Mouse (Mus musculus): ENCODE data around the gene Trim72.
A peak's percentile ranks its signal among the peaks of the same experiment; 100 is the strongest.

Gene Trim72

DNA sequence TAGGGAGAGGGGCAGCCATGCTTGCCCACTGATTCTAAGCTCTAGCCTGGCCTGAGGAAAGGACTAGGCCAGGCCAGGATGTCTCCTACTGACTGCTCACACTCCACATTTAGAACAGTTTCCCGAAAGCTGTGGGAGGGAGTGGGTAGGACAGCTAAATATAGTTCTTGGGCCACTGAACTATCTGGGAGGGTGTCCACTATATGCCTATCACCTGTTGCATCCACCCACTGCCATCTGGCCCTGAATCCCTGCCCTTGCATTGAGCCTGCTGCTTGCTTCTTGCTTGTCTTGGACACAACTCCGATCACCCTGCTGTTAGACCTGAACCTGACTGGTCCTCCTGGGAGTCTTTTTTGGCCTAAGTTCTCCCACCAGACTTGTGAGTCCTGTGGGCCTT lies at the start of gene Trim72:
Gene Trim72 (plus strand): TSS at position 262 of the 400 bp plus-strand sequence.
- no peak for DNase-seq (ENCODE audit: low read depth, low spot score)

DNA sequence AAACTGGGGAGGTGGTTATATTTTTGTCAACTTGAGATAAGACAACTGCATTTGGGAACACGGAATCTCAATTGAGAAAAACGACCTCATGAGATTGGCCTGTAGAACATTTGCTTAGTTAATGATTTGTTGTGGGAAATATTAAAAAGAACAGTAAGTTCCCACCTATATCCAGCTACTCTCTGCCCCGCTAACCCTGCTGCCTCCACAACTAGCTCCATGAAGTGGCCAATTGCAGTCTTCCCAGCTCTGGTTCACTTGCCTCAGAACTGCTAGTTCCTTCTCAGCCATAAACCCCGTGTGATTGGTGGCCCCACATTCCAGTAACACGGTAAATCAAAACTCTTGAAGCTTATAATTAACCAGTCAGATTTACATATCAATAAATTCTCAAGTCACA lies 44.4 kb upstream of the Trim72 start:
- no peak for DNase-seq (ENCODE audit: low read depth, low spot score)

- peak; percentile 6 for DNase-seq (ENCODE audit: low read depth, low spot score)
Measured at GRCm38 (mm10) chr7:127966371-127966918, 37.3 kb upstream of the Trim72 start.

DNA sequence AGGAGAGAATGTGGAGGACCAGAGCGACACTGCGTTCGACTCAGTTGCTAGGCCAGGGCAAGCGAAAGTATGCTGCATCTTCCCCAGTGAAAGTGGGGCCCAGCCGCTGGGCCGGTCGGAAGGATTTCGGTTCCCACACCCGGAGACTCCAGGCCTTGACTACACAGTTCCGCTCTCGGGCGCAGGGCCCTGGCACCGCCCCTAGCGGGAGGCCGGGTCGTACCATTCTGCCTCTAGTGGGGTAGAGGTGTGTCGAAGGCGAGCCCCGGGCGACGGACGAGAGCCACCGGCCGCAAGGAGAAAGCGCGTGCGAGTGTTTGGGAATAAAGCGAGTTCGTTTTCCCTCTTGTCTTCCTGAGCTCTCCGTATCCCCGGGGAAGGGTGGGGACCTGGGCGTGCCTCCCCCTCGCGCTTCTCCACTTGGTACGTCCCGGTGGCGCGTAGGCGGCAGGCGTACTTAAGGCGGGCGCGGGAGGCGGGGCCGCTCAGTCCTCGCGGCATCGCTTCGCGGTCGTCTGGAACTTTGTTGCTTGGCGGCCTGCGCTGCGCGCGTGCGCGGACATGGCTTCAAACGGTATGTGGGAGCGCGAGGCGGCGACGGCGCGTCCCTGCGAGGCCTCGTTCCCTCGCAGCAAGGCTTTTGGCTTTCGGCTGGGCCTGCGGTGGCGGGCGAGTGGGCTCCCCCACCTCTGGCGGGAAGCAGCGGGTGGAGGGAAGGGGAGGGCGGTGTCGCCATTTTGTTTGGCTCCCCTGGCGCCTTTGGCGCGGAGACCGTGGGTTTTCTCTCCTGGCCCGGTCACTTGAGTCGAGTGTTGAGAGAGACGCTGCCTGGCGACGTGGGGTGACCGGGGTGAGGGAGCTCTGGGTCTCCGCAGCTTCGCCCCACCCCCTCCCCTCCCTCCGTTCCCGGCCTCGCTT lies 36.5 kb upstream of the Trim72 start, which contains the start of gene Fus:
Gene Fus (plus strand): TSS at position 454 of the 918 bp plus-strand sequence.
- peak; percentile 91 for DNase-seq (ENCODE audit: low read depth, low spot score)

- peak; percentile 70 for DNase-seq (ENCODE audit: low read depth, low spot score)
Measured at GRCm38 (mm10) chr7:127967922-127968828, 35.6 kb upstream of the Trim72 start.

GRCm38 (mm10) chr7:127974413-127974930 lies 29.3 kb upstream of the Trim72 start:
- no peak for DNase-seq (ENCODE audit: low read depth, low spot score)

DNA sequence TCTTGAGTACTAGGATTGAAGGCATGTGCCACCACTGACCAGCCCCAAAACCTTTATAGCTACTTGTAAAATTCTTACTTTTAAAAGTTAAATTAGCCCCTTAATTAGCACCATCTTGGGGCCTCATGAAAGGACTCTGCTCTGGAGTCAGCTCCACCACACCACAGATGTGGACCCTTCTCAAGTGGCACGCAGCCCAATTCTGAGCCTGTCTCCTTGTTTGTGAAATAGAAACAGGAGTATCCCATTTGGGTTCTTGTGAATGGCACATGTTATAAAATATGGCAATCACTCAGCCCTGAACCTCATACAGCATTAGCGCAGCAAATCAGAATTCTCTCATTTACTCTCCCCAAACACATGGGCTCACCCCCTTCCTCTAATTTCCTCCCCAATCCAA lies 24.9 kb upstream of the Trim72 start:
- DNase-seq (ENCODE audit: low read depth, low spot score), result no peak

DNA sequence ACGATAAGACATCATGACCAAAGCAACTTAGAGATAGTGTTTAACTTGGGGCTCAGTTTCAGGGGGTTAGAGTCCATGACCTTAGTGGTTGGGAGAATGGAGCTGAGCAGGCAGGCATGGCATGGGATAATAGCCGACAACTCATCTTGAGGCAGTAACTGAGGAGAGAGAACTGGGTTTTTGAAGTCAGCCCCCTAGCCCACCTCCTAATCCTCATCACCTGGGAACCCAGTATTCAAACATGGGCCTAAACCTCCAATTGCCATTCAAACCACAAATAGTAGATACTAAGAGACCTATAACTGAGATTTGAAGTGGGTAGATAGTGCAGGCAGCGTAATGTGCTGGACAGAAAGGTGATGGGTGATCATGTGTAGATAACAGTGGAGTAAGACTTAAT lies 23.1 kb upstream of the Trim72 start:
- DNase-seq (ENCODE audit: low read depth, low spot score), result no peak

- DNase-seq (ENCODE audit: low read depth, low spot score), result no peak
Measured at GRCm38 (mm10) chr7:127988904-127989303, 14.8 kb upstream of the Trim72 start.

GRCm38 (mm10) chr7:127991643-127992487 lies 11.9 kb upstream of the Trim72 start:
- peak; percentile 37 for DNase-seq (ENCODE audit: low read depth, low spot score)

- DNase-seq (ENCODE audit: low read depth, low spot score), result no peak
Measured at GRCm38 (mm10) chr7:127992488-127993340, 11.0 kb upstream of the Trim72 start.

DNA sequence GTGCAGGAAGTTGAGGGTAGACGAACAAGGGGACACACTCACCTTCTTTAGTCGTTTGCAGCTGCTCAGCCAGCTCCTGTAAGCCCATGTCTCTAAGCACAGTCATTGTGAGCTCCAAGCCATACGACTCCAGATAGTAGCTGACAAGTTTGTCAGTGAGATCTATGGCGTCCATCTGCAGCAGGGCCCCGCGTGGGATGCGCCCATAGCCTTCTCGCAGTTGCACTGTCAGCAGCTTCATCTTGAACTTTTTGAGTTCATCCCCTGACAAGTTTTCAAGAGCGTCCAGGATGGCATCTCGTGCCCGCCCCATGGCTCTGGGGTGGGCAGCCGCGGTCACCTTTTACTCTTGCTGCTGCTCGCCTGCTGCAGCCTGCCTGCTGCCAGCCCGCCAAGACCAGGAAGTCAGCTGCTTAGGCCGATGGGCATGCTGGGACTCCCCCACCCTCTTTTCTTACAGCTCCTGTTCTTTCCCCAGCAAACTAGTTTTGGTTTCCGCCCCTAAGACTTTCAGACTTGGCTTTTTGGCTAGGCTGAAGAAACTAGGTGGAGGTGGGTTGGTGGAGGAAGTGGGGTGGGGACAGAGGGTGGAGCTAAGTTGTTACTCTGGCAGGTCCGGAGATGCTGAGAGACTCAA lies 10.3 kb upstream of the Trim72 start, which contains the start of gene Pycard:
Gene Pycard (minus strand): TSS at position 527 of the 637 bp plus-strand sequence.
- DNase-seq (ENCODE audit: low read depth, low spot score), result no peak

DNA sequence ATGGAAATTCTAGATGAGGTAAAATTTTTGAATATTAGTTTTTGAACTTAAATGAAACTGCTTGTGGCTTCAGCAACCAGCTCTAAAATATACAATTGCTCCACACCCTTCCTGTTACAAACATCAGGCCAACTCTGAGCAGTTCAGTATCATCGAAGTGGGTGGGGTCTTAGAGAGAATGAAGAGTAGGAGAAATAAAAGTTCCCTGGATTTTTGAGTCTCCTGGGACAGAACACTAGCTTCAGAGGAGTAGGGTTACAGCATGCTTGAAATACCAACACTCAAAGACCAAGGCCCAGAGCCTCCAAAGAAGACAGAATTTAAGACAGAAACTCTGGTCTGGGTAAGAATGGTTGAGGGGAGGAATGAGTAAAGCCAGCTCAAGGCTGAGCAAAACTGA lies 4.3 kb upstream of the Trim72 start:
- no peak for DNase-seq (ENCODE audit: low read depth, low spot score)

- DNase-seq (ENCODE audit: low read depth, low spot score), result no peak
Measured at GRCm38 (mm10) chr7:128000068-128000950, 3.4 kb upstream of the Trim72 start.

DNA sequence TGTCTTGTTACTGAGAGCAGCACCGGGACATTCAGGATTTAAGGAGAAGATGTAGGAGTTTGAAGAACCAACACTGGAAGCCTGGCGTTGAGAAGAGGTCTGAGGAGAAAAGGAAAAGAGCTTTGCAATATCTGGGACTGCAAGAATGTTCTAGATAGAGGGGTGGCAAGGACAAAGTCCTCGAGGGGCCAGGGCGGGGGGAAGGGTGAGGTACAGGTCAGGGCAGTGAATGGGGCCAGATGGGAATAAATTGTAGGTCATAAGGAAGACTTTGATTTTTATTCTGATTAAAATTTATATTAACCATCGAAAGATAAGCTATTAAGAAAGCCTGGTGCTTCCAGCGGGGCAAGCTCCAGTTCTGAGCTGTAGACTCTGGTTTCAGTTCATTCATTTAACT lies 651 bp upstream of the Trim72 start:
- no peak for DNase-seq (ENCODE audit: low read depth, low spot score)

DNA sequence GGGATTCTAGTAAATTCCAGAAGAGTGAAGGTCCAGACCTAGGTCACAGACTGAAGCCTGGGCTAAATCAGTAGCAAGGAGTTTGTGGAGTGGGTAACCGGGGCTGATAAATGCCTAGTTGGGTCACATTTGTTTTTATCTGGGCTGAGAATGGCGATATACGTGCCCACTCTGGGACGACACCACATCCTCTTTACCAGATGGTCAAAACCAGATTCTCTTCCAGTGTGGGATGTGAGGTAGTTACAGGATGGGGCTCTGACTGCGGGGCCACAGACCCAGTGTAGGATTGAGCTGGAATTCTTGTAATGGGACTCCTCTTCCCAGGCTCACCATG lies 369 bp downstream of the Trim72 start:
- DNase-seq (ENCODE audit: low read depth, low spot score), result no peak

DNA sequence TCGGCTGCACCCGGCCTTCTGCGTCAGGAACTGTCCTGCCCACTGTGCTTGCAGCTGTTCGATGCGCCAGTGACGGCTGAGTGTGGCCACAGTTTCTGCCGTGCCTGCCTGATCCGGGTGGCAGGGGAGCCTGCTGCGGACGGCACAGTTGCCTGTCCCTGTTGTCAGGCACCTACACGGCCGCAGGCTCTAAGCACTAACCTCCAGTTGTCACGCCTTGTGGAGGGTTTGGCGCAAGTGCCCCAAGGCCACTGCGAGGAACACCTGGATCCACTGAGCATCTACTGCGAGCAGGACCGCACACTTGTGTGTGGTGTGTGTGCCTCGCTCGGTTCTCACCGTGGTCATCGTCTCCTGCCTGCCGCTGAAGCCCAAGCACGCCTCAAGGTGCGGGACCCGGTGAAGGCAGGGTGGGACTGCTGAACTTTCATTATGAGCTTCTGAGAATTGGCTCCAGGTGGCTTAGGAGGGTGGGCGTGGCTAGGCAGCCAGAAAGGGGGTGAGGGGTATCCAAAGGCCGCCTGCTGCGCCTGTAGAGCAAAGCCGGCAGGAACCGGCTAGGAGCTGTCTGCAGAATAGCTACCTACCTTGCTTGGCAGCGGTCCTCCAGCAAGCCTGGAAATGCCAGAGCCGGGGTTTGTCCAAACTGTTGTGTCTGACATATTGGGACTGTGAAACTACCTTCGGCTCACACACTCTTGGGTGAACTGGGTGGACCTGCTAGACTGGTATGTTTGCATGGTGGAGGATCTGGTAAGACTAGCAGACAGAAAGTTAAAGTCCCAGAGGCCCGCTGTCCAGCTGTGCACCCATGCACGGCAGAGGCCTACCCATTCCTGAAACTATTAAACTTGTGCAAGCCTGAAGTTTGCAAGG lies 976 bp downstream of the Trim72 start:
- no peak for DNase-seq (ENCODE audit: low read depth, low spot score)
